12 mouse cellular contexts compared by ENCODE assay signal in genomic region chr7:49183696-49184095, GRCm38 (mm10).
DNase-seq lines count a peak whose midpoint lies in the region; ATAC-seq and TF ChIP-seq lines count a peak whose summit lies in the region.
"Had no signal": no experiment of that assay in that cellular context is flagged by ENCODE, and none has a peak within 500 bp of the region (broad histone marks: within the 10 kb centered on the region; RNA-seq: fewer than 3 reads in every experiment).

No protein-coding gene starts in this region.

- H3K9me3 ChIP-seq in midbrain, embryonic 13.5 days, result no peaks in the 10 kb centered on the region
- no peaks in the 10 kb centered on the region for H3K9me3 ChIP-seq in midbrain, embryonic 10.5 days (replicated peaks)
- H3K9me3 ChIP-seq in midbrain, embryonic 16.5 days (replicated peaks; ENCODE audit: control insufficient read depth, low read length, poor library complexity, severe bottlenecking), result no peaks in the 10 kb centered on the region
- H3K9me3 ChIP-seq in kidney, embryonic 15.5 days (replicated peaks), result no peaks in the 10 kb centered on the region
- H3K9me3 ChIP-seq: liver, embryonic 13.5 days had no signal

- no peaks in the 10 kb centered on the region for H3K36me3 ChIP-seq in midbrain, embryonic 13.5 days
- no peaks in the 10 kb centered on the region for H3K36me3 ChIP-seq in midbrain, embryonic 10.5 days
- H3K36me3 ChIP-seq in midbrain, embryonic 16.5 days (ENCODE audit: control insufficient read depth, insufficient read depth, low read length), result no peaks in the 10 kb centered on the region
- no peaks in the 10 kb centered on the region for H3K36me3 ChIP-seq in kidney, embryonic 15.5 days
- H3K36me3 ChIP-seq: liver, embryonic 13.5 days had no signal

- no peak overlapping the region for H3K4me3 ChIP-seq in gastrocnemius, adult 2 months
- H3K4me3 ChIP-seq in midbrain, embryonic 13.5 days (replicated peaks), result no peak overlapping the region
- no peak overlapping the region for H3K4me3 ChIP-seq in midbrain, embryonic 10.5 days
- H3K4me3 ChIP-seq in cerebellum, adult 2 months (replicated peaks; ENCODE audit: insufficient read depth, low read depth, low read length), result no peak overlapping the region
- H3K4me3 ChIP-seq in midbrain, embryonic 16.5 days (ENCODE audit: low read depth, low read length), result no peak overlapping the region
- no peak overlapping the region for H3K4me3 ChIP-seq in kidney, embryonic 15.5 days (replicated peaks)
- H3K4me3 ChIP-seq: liver, embryonic 13.5 days had no signal

- no peak overlapping the region; the same call in 1 of the 2 replicates for H3K9ac ChIP-seq in midbrain, embryonic 13.5 days (replicated peaks)
- no peak overlapping the region for H3K9ac ChIP-seq in midbrain, embryonic 16.5 days (ENCODE audit: low read depth, low read length)
- no peak overlapping the region for H3K9ac ChIP-seq in kidney, embryonic 15.5 days
- H3K9ac ChIP-seq: liver, embryonic 13.5 days had no signal

- DNase-seq in gastrocnemius, adult 2 months, result peak; percentile 50
- DNase-seq in gastrocnemius, postnatal 10 days, result no peak
- DNase-seq in midbrain, embryonic 10.5 days (ENCODE audit: low spot score), result no peak
- DNase-seq in cerebellum, adult 2 months, result peak; percentile 76 to 85
- DNase-seq in ovary, adult 18-20 months (ENCODE audit: low spot score), result no peak
- DNase-seq: kidney, postnatal 36 days; liver, embryonic 13.5 days; lung, postnatal 14 days; thymus, postnatal 4 days had no signal

- 51% methylated on average over 5 of the region's 5 CpGs for WGBS in midbrain, embryonic 13.5 days
- WGBS in midbrain, embryonic 10.5 days, result 67% methylated on average over 5 of the region's 5 CpGs
- WGBS in cerebellum, adult 2 months, result 11% methylated on average over 5 of the region's 5 CpGs
- WGBS in midbrain, embryonic 16.5 days, result 44% methylated on average over 5 of the region's 5 CpGs
- WGBS in kidney, embryonic 15.5 days, result 82% methylated on average over 5 of the region's 5 CpGs

- TF ChIP-seq CTCF in gastrocnemius, adult 2 months (IDR thresholded peaks at IDR 0.05), result no peak
- TF ChIP-seq CTCF in cerebellum, adult 2 months (IDR thresholded peaks at IDR 0.05; ENCODE audit: borderline replicate concordance, insufficient read depth, low read depth, low read length), result no peak

- TF ChIP-seq POLR2A in cerebellum, adult 2 months (IDR thresholded peaks at IDR 0.05; ENCODE audit: borderline replicate concordance, insufficient read depth, low read length), result no peak

- peak; percentile 19; the same call in 1 of the 2 replicates for ATAC-seq in midbrain, embryonic 13.5 days
- ATAC-seq in midbrain, embryonic 16.5 days, result peak; percentile 34; the same call in 1 of the 2 replicates
- ATAC-seq in kidney, embryonic 15.5 days (replicated peaks; ENCODE audit: low FRiP score), result no peak

- no peaks in the 10 kb centered on the region for H3K27me3 ChIP-seq in midbrain, embryonic 13.5 days
- H3K27me3 ChIP-seq in midbrain, embryonic 10.5 days (ENCODE audit: low read depth, poor library complexity, severe bottlenecking), result no peaks in the 10 kb centered on the region
- no peaks in the 10 kb centered on the region for H3K27me3 ChIP-seq in cerebellum, adult 2 months (ENCODE audit: control insufficient read depth, insufficient read depth, low read length)
- H3K27me3 ChIP-seq in midbrain, embryonic 16.5 days (ENCODE audit: control insufficient read depth, insufficient read depth, low read depth, low read length), result no peaks in the 10 kb centered on the region
- H3K27me3 ChIP-seq in kidney, embryonic 15.5 days, result no peaks in the 10 kb centered on the region
- H3K27me3 ChIP-seq: liver, embryonic 13.5 days had no signal

- H3K27ac ChIP-seq in gastrocnemius, adult 2 months, result peak overlapping the region; percentile 38; the same call in 1 of the 2 replicates
- H3K27ac ChIP-seq in midbrain, embryonic 13.5 days, result no peak overlapping the region
- no peak overlapping the region for H3K27ac ChIP-seq in midbrain, embryonic 10.5 days (replicated peaks)
- H3K27ac ChIP-seq in cerebellum, adult 2 months (ENCODE audit: insufficient read depth, low read length), result peak overlapping the region; percentile 42
- H3K27ac ChIP-seq in midbrain, embryonic 16.5 days (ENCODE audit: low read length), result no peak overlapping the region
- no peak overlapping the region for H3K27ac ChIP-seq in kidney, embryonic 15.5 days
- H3K27ac ChIP-seq: liver, embryonic 13.5 days had no signal

- intact Hi-C loops in gastrocnemius, adult 2 months (cut with DNase I), result no loop called here

- no peak overlapping the region for H3K4me2 ChIP-seq in midbrain, embryonic 13.5 days (replicated peaks)
- H3K4me2 ChIP-seq in midbrain, embryonic 16.5 days (ENCODE audit: low read length), result no peak overlapping the region
- no peak overlapping the region for H3K4me2 ChIP-seq in kidney, embryonic 15.5 days
- H3K4me2 ChIP-seq: liver, embryonic 13.5 days had no signal

- peaks cover 50% of the 10 kb centered on the region for H3K4me1 ChIP-seq in midbrain, embryonic 13.5 days (replicated peaks)
- peaks cover 34% of the 10 kb centered on the region for H3K4me1 ChIP-seq in midbrain, embryonic 10.5 days
- peaks cover 36% of the 10 kb centered on the region for H3K4me1 ChIP-seq in cerebellum, adult 2 months (ENCODE audit: control insufficient read depth, insufficient read depth, low read length)
- peaks cover 25% of the 10 kb centered on the region for H3K4me1 ChIP-seq in midbrain, embryonic 16.5 days (ENCODE audit: control insufficient read depth, insufficient read depth, low read length)
- H3K4me1 ChIP-seq in kidney, embryonic 15.5 days, result 0 out of 2 replicates have a peak, but pooled peaks cover 3% of the 10 kb centered on the region
- H3K4me1 ChIP-seq: liver, embryonic 13.5 days had no signal

Comparison
In these comparisons a context has a peak if more than half of its experiments do, and no peak if none do; other contexts are left out.
1. DNase-seq: peak in gastrocnemius, adult 2 months (single experiment) and cerebellum, adult 2 months (2 of 2); none in gastrocnemius, postnatal 10 days (single experiment), midbrain, embryonic 10.5 days (single experiment) and ovary, adult 18-20 months (single experiment).
2. H3K27ac ChIP-seq: peak in gastrocnemius, adult 2 months (single experiment) and cerebellum, adult 2 months (single experiment); none in midbrain, embryonic 13.5 days (single experiment), midbrain, embryonic 10.5 days (single experiment), midbrain, embryonic 16.5 days (single experiment) and kidney, embryonic 15.5 days (single experiment).